Mouse (Mus musculus) T-helper 1 cell (primary cell): Measurements from ENCODE around the gene C6.

ENCODE experiments used
- in situ Hi-C: fragments of 300-600 bp; cut with MboI, MseI; formaldehyde crosslinking; loops from one replicate; pipeline ENCODE4 v1.15.1; 2025; ENCODE audit warnings: high pct_unique_total_duplicates

Gene C6

GRCm38 (mm10) chr15:4726830-4727310, at the start of gene C6:
Gene C6, plus strand, starts transcription at chr15:4727175.
- in situ Hi-C loops, result no loop called here

- in situ Hi-C loops, result no loop called here
Measured at GRCm38 (mm10) chr15:4697604-4698003, 29.4 kb upstream of the C6 start.

GRCm38 (mm10) chr15:4734150-4734549, 7.2 kb downstream of the C6 start:
- in situ Hi-C loops, result no loop called here

DNA sequence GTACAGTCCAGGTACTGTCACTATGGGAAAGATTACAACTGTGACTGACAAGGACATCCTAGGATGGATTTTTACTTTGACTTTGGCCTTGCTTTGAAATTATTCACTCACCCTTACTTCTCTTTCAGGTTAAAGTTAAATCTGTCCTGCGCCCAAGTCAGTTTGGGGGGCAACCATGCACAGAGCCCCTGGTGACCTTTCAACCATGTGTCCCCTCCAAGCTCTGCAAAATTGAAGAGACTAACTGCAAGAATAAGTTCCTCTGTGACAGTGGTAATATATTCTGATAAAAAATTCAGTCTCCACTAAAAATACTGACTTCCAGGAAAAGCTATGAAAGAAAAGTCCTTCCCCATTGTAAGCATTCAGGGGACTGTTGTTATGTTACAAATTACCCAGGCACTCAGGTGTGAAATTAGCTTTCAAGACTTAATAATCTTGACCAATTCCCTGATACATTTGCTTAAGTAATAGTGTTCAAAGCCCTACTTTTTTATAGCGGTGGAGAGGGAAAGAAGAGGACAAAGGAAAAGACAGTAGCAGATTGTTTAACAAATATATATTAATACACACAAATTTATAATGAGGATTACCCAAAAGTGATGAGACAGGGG, 8.1 kb downstream of the C6 start:
- in situ Hi-C loops, result no loop called here

- in situ Hi-C loops, result loop anchor here (5.0 kb wide), 1 partner anchor 50 kb away; no protein-coding TSS in a partner anchor
Measured at GRCm38 (mm10) chr15:4747656-4748055, 20.7 kb downstream of the C6 start.

GRCm38 (mm10) chr15:4790378-4790777, 63.4 kb downstream of the C6 start:
- in situ Hi-C loops, result loop anchor here (5.0 kb wide), 1 partner anchor 47 kb away; no protein-coding TSS in a partner anchor

- in situ Hi-C loops, result loop anchor here (5.0 kb wide), 1 partner anchor 50 kb away; no protein-coding TSS in a partner anchor
Measured at GRCm38 (mm10) chr15:4796861-4797260, 69.9 kb downstream of the C6 start.

GRCm38 (mm10) chr15:4804256-4804655, 77.3 kb downstream of the C6 start:
- in situ Hi-C loops, result no loop called here

GRCm38 (mm10) chr15:4808131-4808530, 81.2 kb downstream of the C6 start:
- in situ Hi-C loops, result no loop called here

DNA sequence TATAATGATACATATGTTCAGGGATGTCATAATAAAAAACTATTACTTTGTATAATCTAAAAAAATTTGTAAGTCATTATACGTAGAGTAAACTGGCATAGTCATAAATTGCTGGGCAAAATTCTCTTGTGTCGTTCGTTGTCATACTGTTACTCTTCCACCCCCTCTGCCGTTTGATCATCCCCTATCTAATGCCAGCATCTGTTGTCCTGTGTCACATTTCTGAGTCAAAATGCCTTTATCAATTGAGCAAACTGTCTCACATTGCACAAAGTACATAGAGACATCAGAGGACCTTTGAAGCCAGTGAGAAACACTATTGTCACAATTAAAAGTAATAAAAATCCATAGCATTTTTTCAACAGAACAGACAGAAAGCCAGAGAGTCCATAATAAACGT, 88.0 kb downstream of the C6 start:
- in situ Hi-C loops, result no loop called here

GRCm38 (mm10) chr15:4815711-4816110, 88.7 kb downstream of the C6 start:
- in situ Hi-C loops, result no loop called here

DNA sequence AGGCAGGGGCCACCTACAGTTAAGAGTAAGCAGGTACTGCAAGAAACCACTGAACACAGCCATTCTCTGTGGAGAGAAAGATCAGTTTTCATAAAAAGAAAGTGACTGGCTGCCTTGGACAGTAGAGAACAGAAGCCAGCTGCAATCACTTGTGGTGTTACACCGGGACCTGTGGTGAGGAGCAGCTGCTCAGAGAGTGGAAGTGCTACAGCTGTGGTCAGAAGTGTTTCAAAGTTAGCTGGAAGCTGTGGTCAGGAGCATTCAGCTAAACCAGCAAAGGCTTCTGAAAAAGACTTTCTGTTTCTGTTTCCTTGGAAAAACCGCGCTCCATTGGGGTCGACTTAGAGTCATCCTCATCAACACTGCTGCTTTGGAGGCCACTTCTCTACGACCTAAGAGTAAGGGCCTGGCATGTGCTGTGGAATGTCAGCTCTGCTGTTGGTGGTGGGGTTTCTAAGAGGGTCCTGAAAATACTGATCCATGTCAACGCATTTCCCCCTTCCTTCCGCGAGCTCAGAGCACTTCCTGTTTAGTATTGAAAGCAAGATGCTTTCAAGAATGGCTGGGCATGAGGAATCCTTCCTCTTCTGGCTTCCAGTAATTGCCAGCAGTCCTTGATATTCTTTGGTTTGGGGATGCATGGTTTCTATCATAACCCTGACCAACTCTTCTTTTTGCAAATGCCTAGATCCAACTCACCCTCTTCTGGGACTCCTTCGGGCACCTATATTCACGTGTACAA, 89.9 kb downstream of the C6 start:
- in situ Hi-C loops, result no loop called here

GRCm38 (mm10) chr15:4818437-4818836, 91.5 kb downstream of the C6 start:
- in situ Hi-C loops, result no loop called here

DNA sequence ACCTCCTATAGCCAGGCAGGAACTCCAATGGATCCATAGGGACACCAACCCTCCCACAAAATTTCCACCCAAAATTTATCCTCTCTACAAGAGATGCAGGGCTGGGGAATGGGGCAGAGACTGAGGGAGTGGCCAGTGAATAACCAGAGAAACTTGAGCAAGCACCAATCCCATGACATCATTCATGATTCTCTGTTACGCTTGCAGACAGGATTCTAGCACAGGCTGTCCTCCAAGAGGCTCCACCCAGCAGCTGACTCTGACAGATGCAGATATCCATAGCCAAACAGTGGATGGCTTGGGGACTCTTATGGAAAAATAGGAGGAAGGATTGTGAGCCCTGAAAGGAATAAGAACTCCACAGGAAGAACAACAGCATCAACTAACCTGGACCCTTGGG, 94.2 kb downstream of the C6 start:
- in situ Hi-C loops, result loop anchor here (5.0 kb wide), 1 partner anchor 291 kb away; no protein-coding TSS in a partner anchor

- in situ Hi-C loops, result loop anchor here (5.0 kb wide), 1 partner anchor 290 kb away; no protein-coding TSS in a partner anchor
Measured at GRCm38 (mm10) chr15:4821824-4822223, 94.8 kb downstream of the C6 start.

DNA sequence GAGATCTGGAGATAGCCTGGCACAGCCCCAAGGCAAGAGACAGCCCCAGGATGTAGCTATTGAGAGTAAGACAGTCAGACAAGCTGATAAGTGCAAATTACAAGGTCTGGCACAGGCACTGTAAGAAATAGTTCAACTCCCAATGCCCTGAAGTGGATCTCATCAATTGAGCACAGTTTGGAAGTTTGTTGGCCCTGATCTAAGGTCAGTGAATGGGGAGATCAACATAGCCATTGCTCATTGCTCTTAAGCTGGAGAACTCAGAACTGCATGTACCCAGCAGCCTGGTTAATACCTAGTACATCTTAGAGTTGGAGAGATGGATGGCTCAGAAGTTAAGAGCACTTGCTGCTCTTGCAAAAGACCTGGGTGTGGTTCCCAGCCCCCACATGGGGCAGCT, 100.8 kb downstream of the C6 start:
- in situ Hi-C loops, result loop anchor here (25.0 kb wide), 1 partner anchor 885 kb away; no protein-coding TSS in a partner anchor

DNA sequence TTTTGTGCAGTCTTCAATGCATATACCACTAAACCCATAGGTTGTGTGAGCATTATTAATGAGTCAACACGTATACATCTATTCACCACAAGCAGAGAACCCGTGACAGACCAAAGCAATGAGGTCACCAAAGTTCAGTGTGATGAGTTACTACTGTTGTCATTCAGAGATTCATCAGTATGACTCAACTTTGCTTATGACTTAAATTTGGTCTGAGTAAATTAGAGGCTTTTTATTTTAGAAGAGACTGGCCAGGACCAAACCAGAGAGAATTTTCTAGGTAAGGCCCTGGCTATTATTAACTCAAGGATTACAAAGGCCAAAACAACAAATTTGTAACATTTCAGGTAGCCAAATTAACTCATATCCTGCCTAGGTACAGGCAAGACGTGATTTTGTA, 109.4 kb downstream of the C6 start:
- in situ Hi-C loops, result loop anchor here (5.0 to 25.0 kb wide), 2 partner anchors 44 to 876 kb away; no protein-coding TSS in a partner anchor

- in situ Hi-C loops, result no loop called here
Measured at GRCm38 (mm10) chr15:4850015-4850414, 123.0 kb downstream of the C6 start.
